Mouse (Mus musculus) embryonic facial prominence, embryonic 14.5 days (tissue): ENCODE data around the gene Wdr11. TPM values are rescaled to one million over a fixed set of nuclear protein-coding genes. Genes with fewer than 3 reads are reported as not detected.

Experiments used
- ATAC-seq: fragments of 200-750 bp; cut with Nextera tagmentation; 2 replicates; pipeline ENCODE4 v1.8.0; 2017; ENCODE audit warnings: low read depth, moderate number of reproducible peaks, moderate TSS enrichment
- DNase-seq: peaks from one replicate; pipeline ENCODE4 v3.0.0-alpha.2; 2015; ENCODE audit warnings: low spot score
- H3K27ac ChIP-seq: fragments of 300-500 bp; sonication (generic); replicated peaks from 2 replicates; pipeline ENCODE4 v1.5.1; 2014; ENCODE audit warnings: low read depth, mild to moderate bottlenecking, low read length, moderate library complexity
- H3K27me3 ChIP-seq: fragments of 300-500 bp; sonication (generic); replicated peaks from 2 replicates; pipeline ENCODE4 v1.6.1; 2014; ENCODE audit warnings: low read length; ENCODE audit not compliant: control insufficient read depth, insufficient read depth
- H3K36me3 ChIP-seq: fragments of 300-500 bp; sonication (generic); 2 replicates; pipeline ENCODE4 v1.6.1; 2014; ENCODE audit warnings: low read length, mixed read lengths; ENCODE audit not compliant: control insufficient read depth, insufficient read depth
- H3K4me1 ChIP-seq: fragments of 300-500 bp; sonication (generic); 2 replicates; pipeline ENCODE4 v1.6.1; 2014; ENCODE audit warnings: antibody characterized with exemption, low read length; ENCODE audit not compliant: control insufficient read depth, insufficient read depth
- H3K4me2 ChIP-seq: fragments of 300-500 bp; sonication (generic); 2 replicates; pipeline ENCODE4 v1.6.1; 2014; ENCODE audit warnings: low read depth, mild to moderate bottlenecking, low read length, moderate library complexity, mixed read lengths
- H3K4me3 ChIP-seq: fragments of 300-500 bp; sonication (generic); 2 replicates; pipeline ENCODE4 v1.5.1; 2014; ENCODE audit warnings: low read depth, mild to moderate bottlenecking, low read length
- H3K9ac ChIP-seq: fragments of 300-500 bp; sonication (generic); 2 replicates; pipeline ENCODE4 v1.6.1; 2014; ENCODE audit warnings: low read depth, mild to moderate bottlenecking, low read length, moderate library complexity, mixed read lengths
- H3K9me3 ChIP-seq: fragments of 300-500 bp; sonication (generic); 2 replicates; pipeline ENCODE4 v1.6.1; 2016; ENCODE audit warnings: low read length; ENCODE audit not compliant: control insufficient read depth
- WGBS: fragments of 180-500 bp; shearing (Covaris S2); extraction: QIAGEN DNeasy Blood & Tissue Kit; methylation state at CpG from one replicate; pipeline ENCODE4 v1.1.7; 2014; 5-methylcytosine and 5-hydroxymethylcytosine counted together
- polyA plus RNA-seq: library from polyadenylated mRNA; unstranded; fragments of >200 nt; fragmentation: Nextera tagmentation; extraction: Ambion mirVana; gene quantifications from 2 replicates; pipeline ENCODE4 v1.2.1, GENCODE M21; 2014

Wdr11 gene
- polyA plus RNA-seq, 1 experiment from 2014 or later: 34.6 TPM

GRCm38 (mm10) chr7:129670280-129670679, 78.6 kb downstream of the Wdr11 start:
- WGBS: 72% methylated on average over 10 of the region's 10 CpGs
- Histone ChIP-seq H3K27ac (no peak overlapping the region), H3K9ac (no peak overlapping the region), H3K9me3 (no peaks in the 10 kb centered on the region), H3K27me3 (no peaks in the 10 kb centered on the region), H3K4me1 (0 out of 2 replicates have a peak, but pooled peaks cover 8% of the 10 kb centered on the region), H3K4me3 (no peak overlapping the region), H3K36me3 (no peaks in the 10 kb centered on the region), H3K4me2 (no peak overlapping the region)
- ATAC-seq (no peak), DNase-seq (no peak)

- ATAC-seq (peak; percentile 89; the same call in 1 of the 2 replicates), DNase-seq (peak; percentile 80)
- no peaks in the 10 kb centered on the region for H3K9me3 ChIP-seq
- H3K4me3 ChIP-seq: no peak overlapping the region
- H3K27me3 ChIP-seq: no peaks in the 10 kb centered on the region
- no peak overlapping the region for H3K4me2 ChIP-seq
- WGBS: 74% methylated on average over 18 of the region's 18 CpGs
- no peak overlapping the region for H3K9ac ChIP-seq
- no peaks in the 10 kb centered on the region for H3K36me3 ChIP-seq
- no peaks in the 10 kb centered on the region for H3K4me1 ChIP-seq
- no peak overlapping the region for H3K27ac ChIP-seq
These were observed 80.3 kb downstream of the Wdr11 start for GRCm38 (mm10) chr7:129671675-129672651.

- peaks cover 5% of the 10 kb centered on the region for H3K4me1 ChIP-seq
- H3K27ac ChIP-seq: no peak overlapping the region
- no peak overlapping the region for H3K4me2 ChIP-seq
- no peaks in the 10 kb centered on the region for H3K9me3 ChIP-seq
- 85% methylated on average over 9 of the region's 9 CpGs for WGBS
- no peaks in the 10 kb centered on the region for H3K27me3 ChIP-seq
- DNase-seq: no peak
- H3K9ac ChIP-seq: no peak overlapping the region
- no peak overlapping the region for H3K4me3 ChIP-seq
- no peaks in the 10 kb centered on the region for H3K36me3 ChIP-seq
- ATAC-seq: no peak
These were observed 82.1 kb downstream of the Wdr11 start for GRCm38 (mm10) chr7:129673776-129674175.

GRCm38 (mm10) chr7:129674558-129674957, 82.9 kb downstream of the Wdr11 start:
- Histone ChIP-seq H3K4me1 (peaks cover 12% of the 10 kb centered on the region), H3K27me3 (no peaks in the 10 kb centered on the region), H3K4me3 (no peak overlapping the region), H3K9ac (no peak overlapping the region), H3K9me3 (no peaks in the 10 kb centered on the region), H3K27ac (no peak overlapping the region), H3K4me2 (no peak overlapping the region), H3K36me3 (no peaks in the 10 kb centered on the region)
- ATAC-seq: no peak
- DNase-seq: no peak
- WGBS: 84% methylated on average over 4 of the region's 4 CpGs

- H3K27ac ChIP-seq: no peak overlapping the region
- no peaks in the 10 kb centered on the region for H3K27me3 ChIP-seq
- no peak overlapping the region for H3K9ac ChIP-seq
- H3K36me3 ChIP-seq: no peaks in the 10 kb centered on the region
- DNase-seq (no peak), ATAC-seq (no peak)
- H3K9me3 ChIP-seq: no peaks in the 10 kb centered on the region
- no peak overlapping the region for H3K4me3 ChIP-seq
- WGBS: 90% methylated on average over 6 of the region's 6 CpGs
- H3K4me1 ChIP-seq: peaks cover 12% of the 10 kb centered on the region
- no peak overlapping the region for H3K4me2 ChIP-seq
These were observed 84.2 kb downstream of the Wdr11 start for GRCm38 (mm10) chr7:129675852-129676251.

- H3K27me3 ChIP-seq: no peaks in the 10 kb centered on the region
These were observed 85.5 kb downstream of the Wdr11 start for GRCm38 (mm10) chr7:129677141-129677540.

GRCm38 (mm10) chr7:129678431-129678830, 86.8 kb downstream of the Wdr11 start:
- no peak for DNase-seq
- no peak overlapping the region for H3K4me3 ChIP-seq
- WGBS: 63% methylated on average over 8 of the region's 8 CpGs
- H3K9ac ChIP-seq: no peak overlapping the region
- H3K4me2 ChIP-seq: no peak overlapping the region
- no peaks in the 10 kb centered on the region for H3K36me3 ChIP-seq
- no peaks in the 10 kb centered on the region for H3K27me3 ChIP-seq
- no peak overlapping the region; the same call in 1 of the 2 replicates for H3K27ac ChIP-seq
- ATAC-seq: no peak
- H3K9me3 ChIP-seq: no peaks in the 10 kb centered on the region
- H3K4me1 ChIP-seq: peaks cover 12% of the 10 kb centered on the region

More at GRCm38 (mm10) chr7:129677141-129677540, 85.5 kb downstream of the Wdr11 start:
- Histone ChIP-seq H3K4me3 (no peak overlapping the region), H3K9me3 (no peaks in the 10 kb centered on the region), H3K36me3 (no peaks in the 10 kb centered on the region), H3K4me1 (peaks cover 12% of the 10 kb centered on the region), H3K27ac (no peak overlapping the region), H3K9ac (no peak overlapping the region), H3K4me2 (no peak overlapping the region)
- WGBS: 72% methylated on average over 4 of the region's 4 CpGs
- DNase-seq (no peak), ATAC-seq (no peak)

- no peaks in the 10 kb centered on the region for H3K27me3 ChIP-seq
- peaks cover 12% of the 10 kb centered on the region for H3K4me1 ChIP-seq
- H3K4me2 ChIP-seq: no peak overlapping the region
- H3K36me3 ChIP-seq: no peaks in the 10 kb centered on the region
- no peak overlapping the region for H3K9ac ChIP-seq
- no peak overlapping the region for H3K4me3 ChIP-seq
- DNase-seq: no peak
- H3K27ac ChIP-seq: peak overlapping the region; percentile 65
- no peaks in the 10 kb centered on the region for H3K9me3 ChIP-seq
- WGBS: 53% methylated on average over 8 of the region's 8 CpGs
- no peak for ATAC-seq
These were observed 87.3 kb downstream of the Wdr11 start for GRCm38 (mm10) chr7:129678972-129679371.
